Mouse (Mus musculus) neural tube, embryonic 12.5 days (tissue): ENCODE results near the gene Trim25. TPM values are rescaled to one million over a fixed set of nuclear protein-coding genes. Genes with fewer than 3 reads are reported as not detected.

Experiments
- ATAC-seq: fragments of 200-750 bp; cut with Nextera tagmentation; 2 replicates; pipeline ENCODE4 v1.8.0; 2017; ENCODE audit warnings: low read depth, mild to moderate bottlenecking, moderate TSS enrichment, moderate library complexity; ENCODE audit not compliant: low FRiP score
- H3K27ac ChIP-seq: fragments of 300-500 bp; sonication (generic); 2 replicates; pipeline ENCODE4 v1.5.1; 2016
- H3K27me3 ChIP-seq: fragments of 300-500 bp; sonication (generic); replicated peaks from 2 replicates; pipeline ENCODE4 v1.6.1; 2016; ENCODE audit warnings: mild to moderate bottlenecking
- H3K36me3 ChIP-seq: fragments of 300-500 bp; sonication (generic); 2 replicates; pipeline ENCODE4 v1.6.1; 2016; ENCODE audit warnings: mild to moderate bottlenecking
- H3K4me1 ChIP-seq: fragments of 300-500 bp; sonication (generic); 2 replicates; pipeline ENCODE4 v1.6.1; 2016
- H3K4me2 ChIP-seq: fragments of 300-500 bp; sonication (generic); replicated peaks from 2 replicates; pipeline ENCODE4 v1.6.1; 2016; ENCODE audit warnings: mild to moderate bottlenecking
- H3K4me3 ChIP-seq: fragments of 300-500 bp; sonication (generic); 2 replicates; pipeline ENCODE4 v1.5.1; 2016
- H3K9ac ChIP-seq: fragments of 300-500 bp; sonication (generic); 2 replicates; pipeline ENCODE4 v1.6.1; 2016; ENCODE audit warnings: mild to moderate bottlenecking
- H3K9me3 ChIP-seq: fragments of 300-500 bp; sonication (generic); 2 replicates; pipeline ENCODE4 v1.6.1; 2016; ENCODE audit warnings: mild to moderate bottlenecking
- WGBS: fragments of 180-500 bp; shearing (Covaris S2); methylation state at CpG from one replicate; pipeline ENCODE4 v1.1.7; 2016; 5-methylcytosine and 5-hydroxymethylcytosine counted together
- polyA plus RNA-seq: library from polyadenylated mRNA; unstranded; fragments of >200 nt; fragmentation: Nextera tagmentation; extraction: Ambion mirVana; gene quantifications from 2 replicates; pipeline ENCODE4 v1.2.1, GENCODE M21; 2016

Gene Trim25
- polyA plus RNA-seq, 1 experiment from 2014 or later = 4.6 TPM

- no peak overlapping the region for H3K9ac ChIP-seq
- no peaks in the 10 kb centered on the region for H3K36me3 ChIP-seq
- H3K9me3 ChIP-seq = no peaks in the 10 kb centered on the region
- no peaks in the 10 kb centered on the region for H3K27me3 ChIP-seq
- no peak for ATAC-seq
- 87% methylated on average over 7 of the region's 7 CpGs for WGBS
- H3K4me1 ChIP-seq = no peaks in the 10 kb centered on the region
- H3K4me3 ChIP-seq = no peak overlapping the region
- no peak overlapping the region for H3K27ac ChIP-seq
- no peak overlapping the region for H3K4me2 ChIP-seq
Observed at GRCm38 (mm10) chr11:89009496-89009895, 10.3 kb downstream of the Trim25 start.

DNA sequence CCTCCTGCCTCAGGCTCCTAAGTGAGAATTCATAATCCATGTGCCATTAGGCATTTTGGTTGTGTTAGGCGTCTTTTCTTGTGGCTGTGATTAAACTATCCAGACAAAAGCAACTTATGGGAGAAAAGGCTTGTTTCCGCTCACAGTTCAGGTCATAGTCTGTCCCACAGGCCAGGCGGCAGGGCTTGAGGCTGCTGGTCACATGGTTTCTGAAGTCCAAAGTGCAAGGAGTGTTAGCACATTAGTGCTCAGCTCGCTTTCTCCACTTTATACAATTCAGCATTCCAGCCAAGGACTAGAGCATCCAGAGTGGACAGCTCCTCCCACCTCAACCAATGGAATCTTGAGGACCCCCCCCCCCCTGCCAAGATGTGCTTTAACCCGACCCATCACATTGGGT, 13.1 kb downstream of the Trim25 start:
- H3K4me2 ChIP-seq = no peak overlapping the region
- 90% methylated on average over 5 of the region's 5 CpGs for WGBS
- H3K9me3 ChIP-seq = no peaks in the 10 kb centered on the region
- no peak overlapping the region for H3K4me3 ChIP-seq
- H3K27me3 ChIP-seq = no peaks in the 10 kb centered on the region
- H3K36me3 ChIP-seq = no peaks in the 10 kb centered on the region
- no peak overlapping the region for H3K9ac ChIP-seq
- no peak for ATAC-seq
- no peak overlapping the region for H3K27ac ChIP-seq
- no peaks in the 10 kb centered on the region for H3K4me1 ChIP-seq

GRCm38 (mm10) chr11:89017514-89018182, 18.5 kb downstream of the Trim25 start:
- 92% methylated on average over 9 of the region's 9 CpGs for WGBS
- no peaks in the 10 kb centered on the region for H3K27me3 ChIP-seq
- no peaks in the 10 kb centered on the region for H3K4me1 ChIP-seq
- H3K9me3 ChIP-seq = no peaks in the 10 kb centered on the region
- no peak overlapping the region for H3K4me3 ChIP-seq
- no peak for ATAC-seq
- H3K36me3 ChIP-seq = no peaks in the 10 kb centered on the region
- H3K27ac ChIP-seq = no peak overlapping the region
- no peak overlapping the region for H3K4me2 ChIP-seq
- no peak overlapping the region for H3K9ac ChIP-seq

DNA sequence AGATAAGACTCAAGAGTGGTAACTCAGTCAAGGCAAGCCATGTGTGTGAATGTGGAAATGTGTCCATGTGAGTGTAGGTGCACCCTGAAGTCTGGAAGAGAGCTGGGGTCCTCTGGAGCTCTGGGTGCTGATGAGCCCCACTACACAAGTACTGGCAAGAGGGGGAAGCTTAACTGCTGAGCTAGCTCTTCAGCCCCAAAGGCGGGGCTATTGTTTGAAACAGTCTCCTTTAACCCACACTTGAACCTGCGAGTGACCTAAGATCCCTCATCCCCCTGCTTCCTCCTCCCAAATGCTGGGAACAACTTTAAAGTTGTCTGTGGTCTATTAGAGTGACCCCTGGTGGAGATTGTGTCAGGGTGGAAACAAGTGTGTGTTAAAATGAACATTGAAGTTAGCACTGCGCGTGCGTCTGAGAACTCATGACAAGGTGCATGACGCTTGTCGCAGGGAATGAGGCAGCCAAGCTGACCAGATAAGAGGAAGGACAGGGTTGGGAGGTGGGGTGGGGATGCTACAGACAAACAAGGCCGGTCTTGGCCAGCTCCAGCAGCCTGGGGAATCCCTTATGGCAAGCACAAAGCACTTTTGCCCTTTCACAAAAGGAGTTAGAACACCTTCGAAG, 21.6 kb downstream of the Trim25 start:
- Histone ChIP-seq H3K9me3 (no peaks in the 10 kb centered on the region), H3K4me3 (no peak overlapping the region), H3K9ac (no peak overlapping the region), H3K4me1 (0 out of 2 replicates have a peak, but pooled peaks cover 5% of the 10 kb centered on the region), H3K27me3 (no peaks in the 10 kb centered on the region), H3K27ac (no peak overlapping the region), H3K36me3 (no peaks in the 10 kb centered on the region), H3K4me2 (no peak overlapping the region)
- no peak for ATAC-seq
- WGBS = 73% methylated on average over 9 of the region's 9 CpGs

GRCm38 (mm10) chr11:89021687-89022086, 22.5 kb downstream of the Trim25 start:
- no peaks in the 10 kb centered on the region for H3K27me3 ChIP-seq
- no peaks in the 10 kb centered on the region for H3K36me3 ChIP-seq
- no peak overlapping the region for H3K4me3 ChIP-seq
- H3K9me3 ChIP-seq = no peaks in the 10 kb centered on the region
- WGBS = 85% methylated on average over 7 of the region's 7 CpGs
- no peak overlapping the region for H3K4me2 ChIP-seq
- 0 out of 2 replicates have a peak, but pooled peaks cover 5% of the 10 kb centered on the region for H3K4me1 ChIP-seq
- no peak overlapping the region for H3K27ac ChIP-seq
- no peak overlapping the region for H3K9ac ChIP-seq
- no peak for ATAC-seq

DNA sequence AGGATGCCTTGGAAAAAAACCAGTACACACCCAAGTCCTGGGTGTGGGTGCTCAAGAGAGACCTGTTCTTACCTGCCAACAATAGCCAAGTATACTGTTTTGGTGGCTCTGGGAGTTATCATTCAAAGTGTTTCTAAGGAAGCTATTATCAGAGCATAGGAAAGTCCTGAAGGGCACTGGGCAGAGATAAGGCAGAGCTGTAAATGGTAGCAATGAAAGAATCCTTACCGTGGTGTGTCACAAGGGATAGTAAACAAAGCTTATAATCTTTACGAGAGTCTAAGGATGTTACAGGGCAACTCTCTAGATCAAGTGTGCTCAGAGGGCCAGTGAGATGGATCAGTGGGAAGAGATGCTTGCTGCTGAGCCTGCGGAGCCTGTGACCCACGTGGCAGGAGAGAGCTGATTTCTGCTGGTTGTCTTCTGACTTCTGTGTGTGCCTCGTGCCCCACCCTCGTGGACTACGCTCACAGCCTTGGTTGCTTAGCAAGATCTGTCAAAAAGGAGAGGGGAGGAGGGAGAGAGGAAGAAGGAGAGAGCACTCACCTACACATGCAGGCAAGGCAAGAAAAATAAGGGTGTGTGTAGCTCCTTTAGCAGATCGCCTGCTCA, 23.1 kb downstream of the Trim25 start:
- Histone ChIP-seq H3K27me3 (no peaks in the 10 kb centered on the region), H3K4me2 (no peak overlapping the region), H3K36me3 (no peaks in the 10 kb centered on the region), H3K4me1 (0 out of 2 replicates have a peak, but pooled peaks cover 5% of the 10 kb centered on the region), H3K27ac (no peak overlapping the region), H3K4me3 (no peak overlapping the region), H3K9me3 (no peaks in the 10 kb centered on the region), H3K9ac (no peak overlapping the region)
- ATAC-seq = no peak
- WGBS = 73% methylated on average over 8 of the region's 8 CpGs

DNA sequence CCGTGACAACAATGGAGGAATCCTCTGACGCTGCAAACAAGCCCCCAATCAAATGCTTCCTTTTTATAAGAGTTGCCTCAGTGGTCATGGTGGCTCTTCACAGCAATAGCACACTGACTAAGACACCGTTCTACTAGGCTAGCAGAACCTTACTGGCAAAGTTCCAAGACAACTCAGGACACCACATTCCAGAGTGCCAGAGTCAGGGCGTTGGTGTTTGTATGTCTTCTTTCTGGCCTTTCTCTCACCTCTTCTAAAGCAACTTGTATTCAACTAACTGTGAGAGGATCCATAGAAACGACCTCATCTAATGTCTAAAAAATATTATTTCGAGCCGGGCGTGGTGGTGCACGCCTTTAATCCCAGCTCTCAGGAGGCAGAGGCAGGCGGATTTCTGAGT, 24.3 kb downstream of the Trim25 start:
- no peaks in the 10 kb centered on the region for H3K27me3 ChIP-seq
- no peak overlapping the region for H3K9ac ChIP-seq
- H3K4me3 ChIP-seq = no peak overlapping the region
- ATAC-seq = no peak
- WGBS = 76% methylated on average over 10 of the region's 10 CpGs
- H3K4me1 ChIP-seq = 0 out of 2 replicates have a peak, but pooled peaks cover 5% of the 10 kb centered on the region
- H3K4me2 ChIP-seq = no peak overlapping the region
- no peaks in the 10 kb centered on the region for H3K9me3 ChIP-seq
- H3K36me3 ChIP-seq = no peaks in the 10 kb centered on the region
- H3K27ac ChIP-seq = no peak overlapping the region

GRCm38 (mm10) chr11:89024181-89024881, 25.2 kb downstream of the Trim25 start:
- Histone ChIP-seq H3K9ac (no peak overlapping the region), H3K27ac (no peak overlapping the region)
- WGBS = 57% methylated on average over 11 of the region's 11 CpGs

DNA sequence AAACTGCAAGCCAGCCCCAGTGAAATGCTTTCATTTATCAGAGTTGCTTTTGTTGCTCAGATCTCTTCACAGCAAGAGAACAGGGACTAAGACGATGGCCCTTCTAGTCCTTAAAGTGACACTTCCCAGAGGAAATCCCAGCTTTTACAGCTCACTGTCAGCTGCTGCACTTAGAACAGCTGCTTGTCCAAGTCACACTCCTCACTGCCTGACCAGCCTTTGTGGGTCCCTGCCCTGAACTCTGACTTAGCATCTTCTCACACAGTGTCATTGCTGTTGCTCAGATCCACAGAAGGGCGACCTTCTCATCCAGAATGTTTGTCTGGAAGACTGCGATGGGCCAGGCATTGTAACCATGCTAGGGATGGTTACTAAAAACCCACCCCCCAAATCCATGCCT, 26.4 kb downstream of the Trim25 start:
- Histone ChIP-seq H3K4me3 (no peak overlapping the region), H3K9me3 (no peaks in the 10 kb centered on the region), H3K9ac (no peak overlapping the region), H3K36me3 (no peaks in the 10 kb centered on the region), H3K4me2 (no peak overlapping the region), H3K4me1 (0 out of 2 replicates have a peak, but pooled peaks cover 5% of the 10 kb centered on the region), H3K27ac (no peak overlapping the region), H3K27me3 (no peaks in the 10 kb centered on the region)
- 72% methylated on average over 3 of the region's 3 CpGs for WGBS
- no peak for ATAC-seq

More at GRCm38 (mm10) chr11:89024181-89024881, 25.2 kb downstream of the Trim25 start:
- Histone ChIP-seq H3K27me3 (no peaks in the 10 kb centered on the region), H3K4me2 (no peak overlapping the region), H3K9me3 (no peaks in the 10 kb centered on the region), H3K4me1 (0 out of 2 replicates have a peak, but pooled peaks cover 5% of the 10 kb centered on the region), H3K36me3 (no peaks in the 10 kb centered on the region), H3K4me3 (no peak overlapping the region)
- ATAC-seq = no peak

- H3K9me3 ChIP-seq = no peaks in the 10 kb centered on the region
- H3K36me3 ChIP-seq = no peaks in the 10 kb centered on the region
- no peak for ATAC-seq
- H3K27ac ChIP-seq = no peak overlapping the region
- 0 out of 2 replicates have a peak, but pooled peaks cover 5% of the 10 kb centered on the region for H3K4me1 ChIP-seq
- no peak overlapping the region for H3K4me3 ChIP-seq
- no peak overlapping the region for H3K4me2 ChIP-seq
- 95% methylated on average over 3 of the region's 3 CpGs for WGBS
- H3K27me3 ChIP-seq = no peaks in the 10 kb centered on the region
- H3K9ac ChIP-seq = no peak overlapping the region
Observed at GRCm38 (mm10) chr11:89026117-89026516, 26.9 kb downstream of the Trim25 start.

GRCm38 (mm10) chr11:89027955-89028361, 28.8 kb downstream of the Trim25 start:
- Histone ChIP-seq H3K27ac (no peak overlapping the region), H3K36me3 (no peaks in the 10 kb centered on the region), H3K9ac (no peak overlapping the region), H3K4me1 (0 out of 2 replicates have a peak, but pooled peaks cover 5% of the 10 kb centered on the region), H3K4me3 (no peak overlapping the region), H3K27me3 (no peaks in the 10 kb centered on the region), H3K4me2 (no peak overlapping the region), H3K9me3 (no peaks in the 10 kb centered on the region)
- WGBS = 84% methylated on average over 10 of the region's 10 CpGs
- ATAC-seq = no peak

GRCm38 (mm10) chr11:89028871-89029405, 29.8 kb downstream of the Trim25 start:
- Histone ChIP-seq H3K4me2 (no peak overlapping the region), H3K36me3 (no peaks in the 10 kb centered on the region), H3K4me1 (0 out of 2 replicates have a peak, but pooled peaks cover 5% of the 10 kb centered on the region), H3K9ac (no peak overlapping the region), H3K9me3 (no peaks in the 10 kb centered on the region), H3K27ac (no peak overlapping the region), H3K27me3 (no peaks in the 10 kb centered on the region), H3K4me3 (no peak overlapping the region)
- ATAC-seq = no peak
- 64% methylated on average over 10 of the region's 10 CpGs for WGBS
